Mouse (Mus musculus) heart, adult 2 months (tissue): ENCODE results near the gene Trim41.

Experiments
- CTCF ChIP-seq: fragments of 200-600 bp; IDR thresholded peaks from 2 replicates; pipeline ENCODE4 v1.8.1; 2022; ENCODE audit warnings: antibody characterized with exemption, mild to moderate bottlenecking, moderate library complexity
- POLR2A ChIP-seq: fragments of 200-500 bp; IDR thresholded peaks from 2 replicates; pipeline ENCODE4 v1.6.1; 2011; ENCODE audit warnings: mild to moderate bottlenecking, low read depth, low read length, control low read depth; ENCODE audit not compliant: insufficient read depth

DNA sequence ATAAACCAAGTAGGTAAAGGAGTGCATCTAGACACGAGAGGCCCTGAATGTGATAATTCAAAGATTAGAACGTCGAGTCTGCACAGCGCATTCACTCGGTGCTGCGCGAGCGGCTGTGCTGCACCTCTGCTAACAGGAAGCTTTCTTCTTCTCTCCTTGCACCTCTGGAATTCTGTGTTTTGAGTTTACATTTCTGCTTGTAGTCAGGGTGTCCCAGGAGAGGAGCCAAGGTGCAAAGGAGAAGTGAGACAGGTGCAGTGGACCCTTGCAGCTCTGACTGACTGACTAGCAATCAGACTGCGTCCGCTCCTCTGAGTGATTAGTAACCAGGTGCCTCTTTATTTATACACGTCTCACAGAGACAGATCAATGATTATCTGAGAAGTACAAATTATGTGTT is 26.0 kb upstream of the Trim41 start:
- no peak for TF ChIP-seq CTCF
- no peak for TF ChIP-seq POLR2A
